8 mouse cellular contexts compared by ENCODE assay signal in the genomic region with DNA sequence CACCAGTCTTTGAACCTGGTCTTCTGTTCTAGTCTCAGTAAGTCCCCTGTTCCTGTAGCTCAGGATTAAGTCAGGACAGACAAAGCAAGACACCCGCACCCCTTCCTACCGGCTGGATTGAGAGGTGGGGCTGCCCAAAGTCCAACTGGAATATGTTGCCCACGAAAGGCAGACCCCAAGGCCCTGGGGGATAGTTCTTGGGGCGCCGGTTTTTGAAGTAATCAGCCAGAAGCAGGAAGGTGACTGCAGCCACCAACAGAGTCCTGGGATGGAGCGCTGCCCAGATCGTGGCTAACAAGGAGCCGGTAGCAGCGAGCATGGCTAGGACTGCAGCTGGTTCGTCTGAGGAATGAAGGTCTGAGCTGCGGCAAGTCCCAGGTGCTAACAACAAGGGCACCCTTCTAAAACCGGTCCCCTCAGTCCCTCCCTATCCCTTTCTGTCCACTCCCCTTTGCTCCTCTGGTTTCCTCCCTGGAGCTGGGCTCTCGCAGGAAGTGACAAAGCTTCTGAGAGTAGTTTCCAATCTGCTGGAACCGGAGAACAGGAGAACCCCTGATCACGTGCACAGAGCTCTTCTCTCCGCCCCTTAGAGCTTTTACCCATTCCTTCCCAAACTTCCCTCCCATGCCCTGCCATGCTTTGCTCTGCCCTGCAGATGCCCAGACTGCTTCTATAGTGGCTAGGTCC. TPM values are rescaled to one million over a fixed set of nuclear protein-coding genes. Genes with fewer than 3 reads are reported as not detected.
DNase-seq lines count a peak whose midpoint lies in the region; ATAC-seq and TF ChIP-seq lines count a peak whose summit lies in the region.

A gene (minus strand): TSS at position 529 of the 687 bp plus-strand sequence.

- peak; percentile 48; the same call in 1 of the 2 replicates for TF ChIP-seq EP300 in heart, adult 2 months (IDR thresholded peaks at IDR 0.05; ENCODE audit: insufficient read depth, low read depth, low read length)

- intact Hi-C loops in heart, adult 2 months (cut with DNase I): no loop called here

- TF ChIP-seq POLR2A in heart, adult 2 months (IDR thresholded peaks at IDR 0.05; ENCODE audit: insufficient read depth, low read depth, low read length): peak; percentile 81
- peak; percentile 26; the same call in 1 of the 2 replicates for TF ChIP-seq POLR2A in small intestine, adult 2 months (IDR thresholded peaks at IDR 0.05; ENCODE audit: low read depth, low read length)

- WGBS in embryonic facial prominence, embryonic 13.5 days: 3% methylated on average over 16 of the region's 16 CpGs
- WGBS in heart, adult 2 months: under 1% methylated on average over 16 of the region's 16 CpGs
- 5% methylated on average over 16 of the region's 16 CpGs for WGBS in limb, embryonic 10.5 days
- under 1% methylated on average over 16 of the region's 16 CpGs for WGBS in small intestine, adult 2 months

- no peaks in the 10 kb centered on the region; the same call in 1 of the 2 replicates for H3K79me2 ChIP-seq in heart, adult 2 months (replicated peaks; ENCODE audit: control insufficient read depth, insufficient read depth, low read length)

- peak; percentile 86 for ATAC-seq in embryonic facial prominence, embryonic 13.5 days (ENCODE audit: insufficient number of reproducible peaks, insufficient read depth, low FRiP score, low TSS enrichment, low read depth)

- H3K9me3 ChIP-seq in embryonic facial prominence, embryonic 13.5 days: no peaks in the 10 kb centered on the region
- no peaks in the 10 kb centered on the region for H3K9me3 ChIP-seq in limb, embryonic 10.5 days (replicated peaks)

- peak within 1 kb of the TSS; percentile 70 for H3K4me2 ChIP-seq in embryonic facial prominence, embryonic 13.5 days

- peak; percentile 85 for DNase-seq in brain, adult 2 months (ENCODE audit: low read depth, low spot score)
- DNase-seq in heart, adult 2 months: peak; percentile 61 to 63
- peak; percentile 47 for DNase-seq in kidney, adult 18-20 months
- DNase-seq in limb, embryonic 10.5 days (ENCODE audit: low spot score): peak; percentile 69
- DNase-seq in mesoderm, embryonic 11.5 days (ENCODE audit: low read depth, low spot score): peak; percentile 74
- no peak for DNase-seq in thymus, postnatal 0 days (ENCODE audit: low spot score)

- H3K36me3 ChIP-seq in embryonic facial prominence, embryonic 13.5 days: no peaks in the 10 kb centered on the region
- H3K36me3 ChIP-seq in heart, adult 2 months (ENCODE audit: control insufficient read depth, insufficient read depth, low read length): no peaks in the 10 kb centered on the region
- no peaks in the 10 kb centered on the region for H3K36me3 ChIP-seq in limb, embryonic 10.5 days
- H3K36me3 ChIP-seq in small intestine, adult 2 months (ENCODE audit: control insufficient read depth, insufficient read depth, low read length): no peaks in the 10 kb centered on the region

- peak within 1 kb of the TSS; percentile 67 for H3K4me3 ChIP-seq in embryonic facial prominence, embryonic 13.5 days
- H3K4me3 ChIP-seq in heart, adult 2 months: peak within 1 kb of the TSS; percentile 51
- peak within 1 kb of the TSS; percentile 68 for H3K4me3 ChIP-seq in limb, embryonic 10.5 days
- H3K4me3 ChIP-seq in small intestine, adult 2 months (ENCODE audit: low read depth, low read length): peak within 1 kb of the TSS; percentile 77

- no peaks in the 10 kb centered on the region for H3K4me1 ChIP-seq in embryonic facial prominence, embryonic 13.5 days
- H3K4me1 ChIP-seq in heart, adult 2 months (ENCODE audit: control insufficient read depth, insufficient read depth, low read length): peaks cover 3% of the 10 kb centered on the region
- H3K4me1 ChIP-seq in limb, embryonic 10.5 days: 0 out of 2 replicates have a peak, but pooled peaks cover 8% of the 10 kb centered on the region
- peaks cover 6% of the 10 kb centered on the region; the same call in 1 of the 2 replicates for H3K4me1 ChIP-seq in small intestine, adult 2 months (ENCODE audit: control insufficient read depth, insufficient read depth, insufficient read length, low read length)

- H3K27ac ChIP-seq in embryonic facial prominence, embryonic 13.5 days: peak within 1 kb of the TSS; percentile 82
- peak within 1 kb of the TSS; percentile 79 for H3K27ac ChIP-seq in heart, adult 2 months
- H3K27ac ChIP-seq in limb, embryonic 10.5 days: peak within 1 kb of the TSS; percentile 90
- peak within 1 kb of the TSS; percentile 74 for H3K27ac ChIP-seq in small intestine, adult 2 months (ENCODE audit: insufficient read depth, low read depth, low read length)

- no peaks in the 10 kb centered on the region for H3K27me3 ChIP-seq in embryonic facial prominence, embryonic 13.5 days
- no peaks in the 10 kb centered on the region for H3K27me3 ChIP-seq in heart, adult 2 months (ENCODE audit: control insufficient read depth, insufficient read depth, low read length)
- no peaks in the 10 kb centered on the region for H3K27me3 ChIP-seq in limb, embryonic 10.5 days (ENCODE audit: low read depth, poor library complexity, severe bottlenecking)
- no peaks in the 10 kb centered on the region for H3K27me3 ChIP-seq in small intestine, adult 2 months (ENCODE audit: control insufficient read depth, insufficient read depth, low read length)

- TF ChIP-seq CTCF in heart, adult 2 months (IDR thresholded peaks at IDR 0.05): no peak
- no peak for TF ChIP-seq CTCF in small intestine, adult 2 months (IDR thresholded peaks at IDR 0.05; ENCODE audit: extremely low read depth, insufficient read length, insufficient replicate concordance, low read depth, low read length)

- peak within 1 kb of the TSS; percentile 83 for H3K9ac ChIP-seq in embryonic facial prominence, embryonic 13.5 days
- peak within 1 kb of the TSS; percentile 86 for H3K9ac ChIP-seq in heart, adult 2 months (ENCODE audit: low read depth, low read length)

RNA-seq across cellular contexts. Expression of the gene that starts here (rescaled TPM):
- 7.8 and 7.9 TPM in 2 replicates for polyA plus RNA-seq in embryonic facial prominence, embryonic 13.5 days (2015; fragmentation: Nextera tagmentation; extraction: Ambion mirVana)
- total RNA-seq in heart, adult 2 months (2021): 1 to 10 TPM; 2.3 to 2.8 TPM
- 1.8 and 2.6 TPM in 2 replicates for polyA plus RNA-seq in heart, adult 2 months (2012; rRNA removed)
- polyA plus RNA-seq in limb, embryonic 10.5 days (2016; fragmentation: Nextera tagmentation; extraction: Ambion mirVana): 3.4 and 5.1 TPM in 2 replicates
- polyA plus RNA-seq in small intestine, adult 2 months (2012; rRNA removed): 5.3 and 11.3 TPM in 2 replicates
- 1.8 and 1.9 TPM in 2 replicates for polyA plus RNA-seq in thymus, postnatal 0 days (2015; fragmentation: Nextera tagmentation; extraction: Ambion mirVana)
